Mouse (Mus musculus) layer of hippocampus, adult 9-10 months (tissue): ENCODE measurements around the gene Chn1.
A peak's percentile ranks its signal among the peaks of the same experiment; 100 is the strongest.

Experiments
- DNase-seq: peaks from one replicate; pipeline ENCODE4 v3.0.0; 2022; ENCODE audit warnings: low spot score

The Chn1 gene

DNA sequence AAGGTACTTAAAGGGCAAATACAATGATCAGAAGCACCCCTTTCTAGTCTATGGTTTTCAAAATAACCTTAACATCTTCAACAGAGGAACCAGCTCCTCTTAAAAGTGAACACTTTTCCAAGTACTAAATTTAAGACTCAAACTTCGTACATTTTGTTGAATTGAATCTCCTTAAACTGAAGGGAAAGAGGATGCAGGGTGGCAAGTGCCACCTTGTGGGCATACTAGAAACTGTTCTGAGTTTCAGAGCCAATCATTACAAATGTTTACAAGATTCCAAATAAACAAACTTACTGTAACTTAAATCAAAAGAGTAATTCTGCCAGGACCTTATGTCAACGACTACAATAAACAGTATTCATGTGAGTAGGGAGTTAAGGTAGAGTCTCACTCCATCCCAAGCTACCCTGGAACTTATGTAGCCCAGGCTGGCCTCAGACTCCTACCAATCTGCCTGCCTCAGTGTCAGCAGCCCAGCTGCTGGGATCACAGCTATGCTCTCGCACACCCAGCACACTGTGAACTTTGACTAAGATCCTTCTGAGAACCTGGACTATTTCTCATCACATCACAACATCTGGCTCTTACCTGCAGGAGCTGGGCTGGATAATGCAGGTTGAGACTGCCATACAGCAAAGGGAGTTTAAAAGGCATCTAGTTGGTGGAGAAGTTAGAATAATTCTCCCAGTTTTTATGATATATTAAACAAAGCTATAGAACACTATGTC is 29.3 kb downstream of the Chn1 start:
- peak; percentile 63 for DNase-seq

DNA sequence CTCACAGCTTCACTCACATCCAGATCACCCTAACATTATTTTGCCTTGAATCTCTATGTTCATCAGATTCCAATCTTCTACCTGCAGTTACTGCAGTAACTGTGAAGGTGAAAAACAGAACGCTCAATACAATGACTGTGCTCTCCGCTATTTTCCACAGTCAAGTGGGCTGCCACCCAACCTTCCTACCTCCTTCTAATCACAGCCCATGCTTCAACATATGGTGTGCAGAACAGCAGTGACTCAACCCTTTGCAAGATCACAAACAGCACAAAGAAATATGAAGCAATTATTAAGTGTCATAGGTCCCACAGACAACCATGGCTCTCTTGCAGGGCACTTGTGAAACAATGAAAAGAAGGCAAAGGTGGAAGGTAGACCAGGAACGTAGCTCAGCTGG is 33.9 kb downstream of the Chn1 start:
- DNase-seq = peak; percentile 41

DNA sequence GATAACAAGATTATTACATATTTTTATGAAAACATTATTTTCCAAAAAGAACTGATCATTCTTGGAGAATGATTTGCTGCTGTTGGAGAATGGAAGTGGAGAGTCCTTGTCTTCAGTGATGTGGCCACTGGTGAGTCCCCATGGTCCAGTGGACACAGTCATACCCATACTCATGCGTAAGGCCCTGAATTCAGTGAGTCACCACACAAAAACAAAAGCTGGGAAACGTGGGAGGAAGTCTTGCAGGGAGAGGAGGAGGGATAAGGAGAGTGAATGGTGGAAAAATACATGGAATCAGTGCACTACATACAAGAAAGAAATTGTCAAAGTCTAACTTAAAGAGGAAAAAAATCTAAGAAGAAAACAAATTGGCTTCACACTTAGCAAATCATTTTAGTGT is 47.3 kb downstream of the Chn1 start:
- no peak for DNase-seq

DNA sequence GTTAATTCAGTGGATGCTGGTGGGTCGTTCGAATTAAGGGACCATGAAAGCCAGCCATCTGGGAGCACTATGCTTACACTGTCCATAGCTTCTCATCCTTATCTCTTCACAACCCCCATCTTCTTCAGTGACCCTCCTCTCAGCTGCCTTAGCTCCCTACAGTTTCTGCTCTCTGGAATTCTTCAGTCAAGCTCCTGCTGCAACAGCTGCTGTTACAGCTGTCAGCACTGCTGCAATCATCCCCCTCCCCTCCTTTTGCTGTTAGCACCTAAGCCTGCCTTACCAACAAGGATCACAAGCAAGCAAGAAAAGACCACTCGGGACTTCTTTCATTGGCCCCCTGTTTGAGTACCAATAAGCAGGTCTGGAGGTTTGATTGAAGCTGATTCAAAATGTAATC is 50.2 kb downstream of the Chn1 start:
- DNase-seq = no peak

DNA sequence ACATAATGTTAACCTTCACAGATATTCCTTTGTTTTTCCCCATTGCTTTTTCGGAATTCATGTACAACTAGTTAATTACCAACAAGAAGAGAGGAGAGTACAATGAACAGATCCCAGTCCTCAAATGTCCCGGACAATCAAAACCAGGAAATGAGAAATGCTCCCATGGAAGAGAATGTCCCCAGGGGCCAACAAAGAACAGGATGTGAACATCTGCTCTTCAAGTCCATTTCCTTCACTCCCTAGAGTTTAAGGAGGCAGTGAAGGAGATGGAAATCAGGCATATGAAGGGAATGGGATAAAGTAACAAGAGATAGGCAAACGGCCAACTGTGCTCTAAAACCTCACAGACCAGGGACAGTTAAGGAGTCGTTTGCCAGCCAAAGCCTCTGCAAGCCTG is 53.3 kb downstream of the Chn1 start:
- no peak for DNase-seq

DNA sequence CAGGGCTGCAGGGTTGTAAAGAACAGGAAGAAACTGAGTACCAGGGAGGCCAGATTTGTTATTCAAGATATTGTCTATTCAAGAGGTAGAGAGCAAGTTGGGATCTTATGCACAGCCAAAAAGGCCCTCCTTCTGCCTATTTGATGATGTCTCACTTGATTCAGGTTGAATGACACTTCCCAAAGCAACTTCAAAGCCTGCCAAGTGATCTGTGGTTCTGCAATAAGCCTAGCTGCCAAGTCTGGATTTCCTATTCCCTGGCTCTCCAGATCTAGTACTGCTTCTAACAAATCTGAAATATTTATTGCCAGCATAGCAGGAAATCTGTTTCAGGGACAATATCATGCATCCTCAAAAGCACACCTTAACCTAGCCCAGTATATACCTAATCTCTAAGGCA is 62.7 kb downstream of the Chn1 start:
- DNase-seq = no peak

DNA sequence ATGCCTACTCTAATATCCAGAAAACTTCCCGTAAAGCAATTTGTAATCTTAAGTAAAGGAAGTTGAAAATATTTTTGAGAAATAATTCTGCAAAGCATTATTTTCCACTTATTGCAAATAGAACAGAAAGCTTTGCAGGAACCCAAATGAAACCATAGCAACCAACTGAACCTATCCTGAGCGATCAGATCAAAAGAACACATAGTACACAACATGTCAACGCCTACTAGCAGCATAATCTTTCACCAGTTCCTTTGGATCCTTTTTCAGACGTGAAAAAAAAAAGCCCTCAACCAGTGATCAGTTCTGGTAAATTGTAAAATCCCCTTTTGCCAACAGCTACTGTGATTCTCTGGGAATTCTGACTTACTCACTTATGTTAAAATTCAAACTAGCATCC is 82.1 kb downstream of the Chn1 start:
- DNase-seq = no peak

DNA sequence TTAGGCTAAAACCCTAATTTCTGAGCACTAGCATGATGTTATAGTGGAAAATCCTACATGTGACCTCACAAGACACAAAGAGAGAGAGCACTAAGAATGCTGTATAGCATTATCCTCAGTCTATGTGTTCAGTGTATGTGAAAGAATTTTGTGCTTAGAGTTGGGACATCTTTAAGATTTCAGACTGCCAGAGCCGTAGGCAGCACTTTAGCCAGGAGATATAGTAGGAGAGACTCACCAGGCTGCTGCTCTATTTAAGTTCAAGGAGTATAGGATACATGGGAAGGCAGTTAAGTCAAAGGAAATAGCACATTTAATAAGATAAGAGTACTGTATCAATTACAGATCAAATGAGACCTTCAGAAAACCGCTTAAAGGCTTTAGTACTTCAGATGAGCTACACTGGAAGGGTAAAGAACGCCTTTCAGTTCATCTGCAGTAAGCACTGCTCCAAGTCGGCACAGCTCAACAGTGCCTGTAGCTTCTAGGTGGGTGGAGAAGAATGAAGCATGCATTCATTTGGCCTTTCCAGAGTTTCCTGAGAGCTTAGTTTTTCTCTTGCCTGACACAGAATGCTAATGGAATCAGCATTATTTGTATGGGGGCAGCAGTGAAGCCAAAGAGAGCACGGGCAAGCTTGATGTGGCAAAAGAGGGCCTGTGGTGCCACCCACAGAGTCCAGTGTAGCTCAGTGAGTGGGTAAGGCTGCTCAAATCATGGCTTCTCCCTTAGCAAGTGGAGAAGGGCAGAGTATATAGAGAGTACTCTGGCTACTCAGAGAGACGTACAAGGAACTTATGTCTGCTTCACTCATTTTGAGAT is 84.2 kb downstream of the Chn1 start:
- DNase-seq = no peak

DNA sequence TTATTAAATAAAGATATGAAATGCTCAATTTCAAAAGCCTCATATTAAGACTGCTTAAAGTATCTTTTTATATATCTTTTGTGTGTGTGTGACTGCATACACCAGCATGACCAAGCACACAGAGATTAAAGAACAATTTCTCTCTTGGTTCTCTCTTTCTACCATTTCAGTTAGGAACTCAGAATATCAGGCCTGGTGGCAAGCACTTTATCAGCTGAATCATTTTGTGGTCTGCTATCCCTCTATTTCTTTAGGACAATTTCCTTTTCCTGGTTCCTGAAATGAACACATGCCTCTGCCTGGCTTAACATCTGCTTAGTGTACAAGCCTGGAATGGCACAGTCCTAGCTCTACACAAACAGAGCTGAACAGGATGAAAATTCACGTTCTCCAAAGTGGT is 92.6 kb downstream of the Chn1 start:
- DNase-seq = no peak

DNA sequence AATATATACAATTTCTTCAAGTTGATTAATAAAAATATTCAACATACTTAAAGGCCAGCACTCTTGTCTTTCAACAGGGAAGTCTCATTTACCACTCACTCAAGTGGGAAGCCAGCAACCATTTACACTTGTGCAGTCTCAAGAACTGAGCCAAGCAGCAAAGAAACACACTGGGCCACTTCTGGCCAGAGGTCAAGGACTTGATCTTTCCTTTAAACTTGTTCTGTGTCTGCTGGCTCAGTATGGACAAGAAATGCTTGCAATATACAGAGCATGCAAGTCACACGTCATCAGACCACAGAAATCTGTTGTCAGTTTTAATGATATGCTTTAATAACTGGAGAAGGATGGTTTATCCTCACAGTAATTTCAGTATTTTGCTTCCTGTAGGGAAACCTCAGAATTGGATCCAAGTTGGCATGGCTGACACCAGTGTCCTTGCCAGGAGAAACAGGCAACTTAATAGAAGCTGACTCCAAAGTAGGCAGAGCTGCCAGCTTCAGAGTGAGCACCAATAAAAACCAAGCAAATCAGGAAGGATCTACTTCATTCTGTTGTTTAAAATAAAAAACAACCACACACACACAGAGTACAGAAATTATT is 94.6 kb downstream of the Chn1 start:
- DNase-seq = no peak

DNA sequence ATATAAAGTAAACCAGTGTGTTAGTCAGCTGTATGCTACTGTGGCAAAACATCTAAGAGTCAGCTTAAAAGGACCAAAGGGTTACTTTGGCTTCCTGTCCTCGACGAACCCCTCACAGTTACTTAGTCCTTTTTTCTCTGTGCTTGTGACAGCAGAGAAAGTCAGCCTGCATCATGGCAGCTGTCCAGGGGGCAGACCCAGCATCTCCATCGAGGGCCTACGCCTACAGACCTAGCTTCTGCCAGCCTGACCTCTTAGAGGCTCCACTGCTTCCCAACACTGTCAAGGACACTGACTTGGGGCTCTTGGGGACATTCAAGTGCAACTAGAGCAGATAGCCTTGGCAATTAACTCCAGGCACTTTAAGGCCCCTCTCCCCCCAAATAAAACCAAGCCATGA is 106.5 kb downstream of the Chn1 start:
- no peak for DNase-seq

DNA sequence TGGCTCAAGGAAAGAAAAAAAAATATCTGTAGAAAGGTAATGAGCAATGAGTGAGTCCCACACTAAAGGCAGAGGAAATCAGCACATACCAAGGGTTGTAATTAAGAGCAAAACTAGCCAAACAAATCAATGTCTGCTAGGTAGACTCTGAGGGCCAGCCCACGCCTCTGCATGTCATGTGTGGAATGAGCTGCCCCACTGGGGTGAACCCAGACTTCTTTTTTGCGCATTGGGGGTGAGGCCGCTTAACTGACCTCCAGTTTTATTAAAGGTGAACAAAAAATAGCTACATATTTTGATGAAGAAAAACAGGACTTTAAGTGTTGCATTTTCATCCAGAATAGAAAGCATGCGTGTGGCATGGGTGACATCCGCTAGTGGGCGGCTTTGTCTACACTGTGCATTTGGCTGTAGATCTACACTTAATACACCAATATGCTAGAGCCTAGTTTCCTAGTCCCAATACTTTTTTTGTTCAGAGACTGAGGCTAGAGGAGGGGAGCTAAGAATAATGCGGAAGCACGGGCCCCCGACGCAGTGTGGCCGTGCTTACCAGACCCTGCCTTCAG is 114.5 kb downstream of the Chn1 start:
- DNase-seq = no peak

DNA sequence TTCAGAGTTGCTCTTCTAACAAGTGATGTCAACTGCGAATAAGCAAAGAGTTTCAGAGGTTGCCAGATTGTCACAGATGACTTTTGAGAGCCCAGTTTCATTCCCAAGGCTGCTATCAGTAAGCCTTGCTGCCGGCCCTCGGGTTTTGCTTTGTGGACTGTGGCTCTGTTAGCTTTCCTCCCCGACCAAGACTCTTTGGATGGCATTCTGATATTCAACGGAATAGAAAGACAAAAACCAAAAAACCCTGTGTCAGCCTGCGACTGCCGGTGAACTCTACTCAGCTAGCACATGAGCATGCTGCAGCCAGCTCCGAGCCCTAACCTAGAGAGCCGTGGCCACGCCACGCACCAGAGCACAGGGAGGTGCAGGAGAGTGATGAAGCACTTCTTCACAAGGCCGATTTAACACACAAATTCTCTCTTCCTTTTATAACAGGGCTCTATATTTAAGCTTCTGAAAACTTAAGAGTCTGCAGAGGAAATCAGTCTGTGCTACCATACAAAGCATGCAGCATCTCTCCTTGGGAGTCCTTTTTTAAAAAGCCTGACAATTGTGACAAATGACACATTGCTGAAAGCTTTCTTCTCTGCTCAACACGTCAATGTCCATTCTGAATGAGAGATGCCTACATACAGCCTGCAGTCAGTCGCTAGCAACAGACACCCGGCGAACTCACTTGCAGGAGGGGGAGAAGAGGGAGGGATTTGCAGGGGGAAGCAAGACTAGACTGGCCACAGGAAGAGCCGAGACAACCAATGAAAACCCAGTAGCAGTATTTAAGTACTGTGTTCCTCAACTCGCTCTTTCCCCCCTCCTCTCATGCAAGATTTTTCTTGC is 115.2 kb downstream of the Chn1 start:
- DNase-seq = peak; percentile 66

DNA sequence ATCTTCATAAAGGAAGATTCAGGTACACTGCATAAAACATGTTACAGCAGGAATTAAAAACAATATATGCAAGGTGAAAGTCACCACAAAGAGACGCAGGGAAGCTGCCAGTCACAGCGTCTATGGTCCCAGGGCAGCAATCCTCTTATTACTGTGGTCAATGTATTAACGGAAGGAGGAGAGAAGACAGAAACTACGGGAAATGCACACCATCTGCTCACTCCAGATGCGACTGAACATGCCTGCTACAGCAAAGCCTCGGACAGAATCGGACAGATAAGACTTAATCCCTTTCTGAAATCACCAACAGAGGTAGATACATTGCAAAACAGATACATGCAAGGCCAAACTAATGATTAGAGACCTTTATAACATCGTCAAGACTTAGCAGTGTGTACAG is 116.1 kb downstream of the Chn1 start:
- no peak for DNase-seq

DNA sequence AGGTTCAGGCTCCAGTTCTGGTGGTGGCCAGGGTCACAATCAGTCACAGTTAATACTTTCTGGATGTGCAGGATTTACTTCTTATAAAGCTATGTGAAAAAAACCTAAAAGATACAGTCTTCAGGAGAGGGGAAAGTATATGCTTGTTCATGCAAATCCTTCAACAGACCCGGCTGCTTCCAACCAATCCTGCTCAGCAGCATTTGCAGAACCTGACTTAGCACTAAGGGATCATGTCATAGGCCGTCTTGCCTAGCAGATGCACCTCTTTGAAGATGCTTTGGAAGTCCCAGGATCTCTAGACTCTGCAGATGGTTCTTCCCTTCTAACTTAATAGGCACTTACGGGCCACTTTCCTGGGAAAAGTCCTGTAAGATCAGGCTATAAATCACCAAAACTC is 117.2 kb downstream of the Chn1 start:
- no peak for DNase-seq

DNA sequence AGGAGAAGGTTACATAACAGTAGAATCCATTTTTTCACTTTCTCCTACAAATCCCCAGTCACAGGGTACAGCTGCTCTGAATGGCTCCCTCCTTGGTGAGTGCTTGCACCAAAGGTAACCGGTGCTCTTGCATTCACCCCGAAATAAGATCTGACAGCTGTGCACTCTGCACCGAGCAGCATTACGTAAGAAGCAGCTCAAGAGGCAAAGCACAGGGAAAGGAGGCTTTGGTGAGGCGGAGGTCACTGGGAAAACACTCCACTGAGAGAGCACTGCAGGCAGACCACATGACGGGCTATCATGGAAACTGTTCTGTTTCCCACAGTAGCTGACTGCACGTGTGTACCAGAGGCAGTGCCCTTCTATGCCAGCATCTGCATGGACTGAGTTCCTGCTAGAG is 118.0 kb downstream of the Chn1 start:
- no peak for DNase-seq

DNA sequence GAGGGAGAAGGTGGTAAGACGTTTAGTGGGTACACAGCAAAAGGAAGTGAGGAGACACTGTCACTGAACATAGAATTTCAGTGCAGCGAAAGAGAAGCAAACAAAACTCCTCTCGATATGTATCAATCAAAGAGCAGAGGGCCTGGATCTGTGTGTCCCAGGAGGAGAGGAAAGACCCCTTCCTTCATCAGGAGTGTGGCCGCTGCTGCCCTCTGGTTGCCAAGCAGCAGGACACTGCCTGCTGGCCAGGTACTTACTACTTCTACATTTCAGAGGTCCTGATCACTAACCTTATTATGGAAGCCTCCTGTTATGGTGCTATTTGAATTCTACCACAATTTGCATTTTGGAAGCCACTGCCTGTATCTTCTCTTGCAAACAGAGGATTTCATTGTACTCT is 119.5 kb downstream of the Chn1 start:
- DNase-seq = no peak

DNA sequence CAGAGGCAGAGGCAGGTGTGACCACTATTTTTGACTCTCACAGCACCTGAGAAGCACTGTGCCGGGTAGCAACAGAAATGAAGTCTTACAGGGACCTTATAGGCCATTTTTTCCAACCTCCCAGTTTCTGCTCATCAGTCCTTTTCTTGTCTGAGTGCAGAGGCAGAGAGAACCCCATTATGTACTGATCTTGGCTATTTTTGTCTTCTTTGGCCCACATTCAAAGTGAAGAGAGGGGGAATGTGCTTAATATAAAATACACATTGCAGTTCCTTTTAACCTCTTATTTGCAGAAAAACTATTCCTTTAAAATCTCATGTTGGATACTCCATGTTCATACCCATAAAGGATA is 120.3 kb downstream of the Chn1 start:
- no peak for DNase-seq

DNA sequence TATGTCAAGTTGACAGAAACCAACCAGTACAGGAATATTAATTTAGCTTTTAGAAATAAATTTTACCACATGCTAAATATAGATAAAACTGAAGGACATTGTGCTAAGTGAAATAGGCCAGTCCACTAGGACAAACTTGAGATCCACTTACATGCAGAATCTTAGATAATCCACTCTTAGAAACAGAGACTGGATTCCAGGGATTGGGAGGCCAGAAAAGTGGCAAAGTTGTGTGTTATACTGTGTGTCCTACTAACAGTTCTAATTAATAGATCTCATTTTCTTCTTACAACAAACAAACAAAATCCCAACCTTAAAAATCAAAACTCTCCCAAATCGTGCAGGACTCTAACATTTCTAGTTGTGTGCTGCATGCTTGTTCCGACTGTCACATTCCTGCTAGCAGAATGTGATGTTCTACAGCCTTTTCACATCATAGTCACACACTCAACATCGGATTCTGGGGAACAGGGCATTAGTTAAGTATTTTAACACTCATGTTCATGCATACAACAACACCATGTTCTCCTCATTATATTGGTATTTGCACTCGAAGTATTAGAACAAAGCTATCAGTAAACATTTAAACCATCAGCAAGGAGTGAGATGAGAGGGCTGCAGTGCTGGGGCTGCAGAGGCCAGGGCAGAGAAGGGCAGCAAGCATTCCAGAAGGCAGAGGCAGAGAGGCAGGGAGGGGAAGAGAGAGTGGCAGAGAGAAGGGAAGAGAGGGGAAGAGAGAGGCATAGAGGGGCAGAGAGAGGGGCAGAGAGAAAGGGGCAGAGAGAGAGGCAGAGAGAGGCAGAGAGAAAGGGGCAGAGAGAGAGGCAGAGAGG is 120.9 kb downstream of the Chn1 start:
- no peak for DNase-seq

DNA sequence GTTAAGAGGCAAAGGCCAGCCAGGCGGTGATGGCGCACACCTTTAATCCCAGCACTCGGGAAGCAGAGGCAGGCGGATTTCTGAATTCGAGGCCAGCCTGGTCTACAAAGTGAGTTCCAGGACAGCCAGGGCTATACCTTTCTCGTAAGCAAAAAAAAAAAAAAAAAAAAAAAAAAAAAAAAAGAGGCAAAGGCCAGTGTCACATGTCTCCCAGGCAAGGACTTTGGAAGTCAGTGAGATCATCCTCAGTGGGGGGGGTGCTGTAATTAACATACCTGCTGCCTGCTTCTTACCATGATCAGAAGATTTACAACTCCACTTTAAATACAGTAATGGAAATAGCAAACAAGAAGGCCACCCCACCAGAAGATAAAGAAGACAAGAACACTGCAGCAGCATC is 137.5 kb downstream of the Chn1 start:
- no peak for DNase-seq

DNA sequence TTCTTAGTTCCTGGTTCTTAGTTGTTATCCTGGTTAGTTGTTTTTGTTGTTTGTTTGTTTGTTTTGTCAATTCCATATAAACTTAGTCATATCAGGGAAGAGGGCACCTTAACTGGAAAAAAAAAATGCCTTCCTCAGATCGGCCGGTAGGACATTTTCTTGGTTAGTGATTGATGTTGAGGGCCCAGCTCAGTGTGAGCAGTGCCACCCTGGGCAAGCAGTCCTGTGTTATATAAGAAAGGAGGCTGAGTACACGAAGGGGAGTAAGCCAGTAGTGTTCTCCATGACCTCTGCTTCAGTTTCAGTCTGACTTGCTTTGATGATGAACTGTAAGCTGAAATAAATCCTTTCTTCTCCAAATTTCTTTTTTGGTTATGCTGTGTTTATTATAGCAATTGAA is 138.8 kb downstream of the Chn1 start:
- DNase-seq = no peak
